1 mouse cellular context compared by ENCODE assay signal in the genomic region with DNA sequence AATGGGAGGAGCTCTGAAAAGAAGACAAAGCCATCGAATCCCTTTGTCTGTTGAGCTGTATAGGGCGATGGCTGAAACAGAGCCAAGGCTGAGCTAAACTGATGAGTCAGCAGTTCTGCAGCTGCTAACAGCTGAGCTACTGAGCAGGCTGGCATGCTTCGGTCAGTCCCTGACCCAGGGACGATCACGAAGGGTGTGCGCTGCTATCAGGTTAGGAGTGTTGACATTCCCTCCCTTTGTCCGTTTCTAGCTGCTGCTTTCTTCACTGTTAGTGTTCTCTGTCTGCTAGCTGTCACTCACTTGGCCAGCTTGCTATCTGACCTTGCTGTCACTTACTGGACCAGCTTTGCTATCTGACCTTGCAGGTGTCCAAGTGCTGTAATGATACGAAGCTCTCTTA.
TF ChIP-seq lines count a peak whose summit lies in the region.

No protein-coding gene starts in this region.

TF ChIP-seq in CH12.LX, 34 proteins besides CTCF, POLR2A, EP300 and RAD21 (continued from another document):
- TF ChIP-seq ZC3H11A (IDR thresholded peaks at IDR 0.05; ENCODE audit: low read depth, low read length), result no peak
